Mouse (Mus musculus): Measurements from ENCODE around the gene Olfr551. TPM values are rescaled to one million over a fixed set of nuclear protein-coding genes. Genes with fewer than 3 reads are reported as not detected.
A peak's percentile ranks its signal among the peaks of the same experiment; 100 is the strongest.

The Olfr551 gene
- polyA plus RNA-seq, 1 experiment from 2014 or later = not detected

DNA sequence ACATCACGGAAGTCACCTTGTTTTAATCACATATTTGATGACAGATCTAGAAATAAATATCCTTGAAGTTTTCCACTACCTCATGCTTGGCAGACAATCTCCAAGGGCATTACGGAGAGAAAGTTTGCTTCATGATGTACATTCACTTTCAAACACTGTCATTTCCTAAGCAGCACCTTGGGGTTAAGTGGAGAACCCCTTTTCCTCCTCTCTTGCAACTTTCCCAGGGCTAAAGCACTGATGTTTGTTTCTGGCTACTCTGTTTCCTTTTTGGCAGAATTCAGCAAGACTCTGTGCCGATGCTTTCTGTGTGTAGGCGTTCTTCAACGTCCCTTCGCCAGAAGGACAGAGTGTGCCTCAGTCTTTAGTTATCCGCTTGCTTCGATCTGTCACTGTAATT is 20.5 kb downstream of the Olfr551 start, which contains the start of gene Olfr550:
Gene Olfr550 (plus strand): TSS at position 301 of the 400 bp plus-strand sequence.
- no peaks in the 10 kb centered on the region for H3K36me3 ChIP-seq (ENCODE audit: control insufficient read depth, insufficient read depth)
- no peak within 1 kb of the TSS for H3K9ac ChIP-seq (ENCODE audit: low read length)
- no peak within 1 kb of the TSS for H3K27ac ChIP-seq (ENCODE audit: low read length)
- no peaks in the 10 kb centered on the region for H3K9me3 ChIP-seq (replicated peaks; ENCODE audit: control insufficient read depth, low read length)
- H3K27me3 ChIP-seq (ENCODE audit: control insufficient read depth, insufficient read depth, low read length) = no peaks in the 10 kb centered on the region
- H3K4me1 ChIP-seq (ENCODE audit: control insufficient read depth, insufficient read depth, low read length) = no peaks in the 10 kb centered on the region
- no peak for ATAC-seq (replicated peaks; ENCODE audit: extremely low read depth, insufficient read depth, low FRiP score)
- whole genome bisulfite sequencing = 79% methylated on average over 8 of the region's 8 CpGs
- H3K4me2 ChIP-seq (ENCODE audit: low read depth, low read length) = no peak within 1 kb of the TSS
- H3K4me3 ChIP-seq (ENCODE audit: low read length) = no peak within 1 kb of the TSS

GRCm38 (mm10) chr7:102566219-102566618 is 25.5 kb downstream of the Olfr551 start:
- Histone ChIP-seq H3K9ac (ENCODE audit: low read length) (no peak overlapping the region), H3K27me3 (ENCODE audit: control insufficient read depth, insufficient read depth, low read length) (no peaks in the 10 kb centered on the region), H3K4me3 (ENCODE audit: low read length) (no peak overlapping the region)

GRCm38 (mm10) chr7:102564999-102565997 is 26.4 kb downstream of the Olfr551 start, which contains the start of gene Trim21:
Gene Trim21 (minus strand): TSS chr7:102565486.
- Histone ChIP-seq H3K27me3 (ENCODE audit: control insufficient read depth, insufficient read depth, low read length) (no peaks in the 10 kb centered on the region), H3K4me3 (ENCODE audit: low read length) (peak within 1 kb of the TSS; percentile 79), H3K9me3 (replicated peaks; ENCODE audit: control insufficient read depth, low read length) (no peaks in the 10 kb centered on the region), H3K4me2 (ENCODE audit: low read depth, low read length) (peak within 1 kb of the TSS; percentile 83), H3K27ac (ENCODE audit: low read length) (peak within 1 kb of the TSS; percentile 68), H3K4me1 (ENCODE audit: control insufficient read depth, insufficient read depth, low read length) (0 out of 2 replicates have a peak, but pooled peaks cover 2% of the 10 kb centered on the region), H3K36me3 (ENCODE audit: control insufficient read depth, insufficient read depth) (peaks cover 5% of the 10 kb centered on the region; the same call in 1 of the 2 replicates), H3K9ac (ENCODE audit: low read length) (peak within 1 kb of the TSS; percentile 77)
- WGBS = 19% methylated on average over 10 of the region's 10 CpGs
- peak; percentile 96 for ATAC-seq (replicated peaks; ENCODE audit: extremely low read depth, insufficient read depth, low FRiP score)

More at GRCm38 (mm10) chr7:102566219-102566618, 25.5 kb downstream of the Olfr551 start:
- 0 out of 2 replicates have a peak, but pooled peaks cover 2% of the 10 kb centered on the region for H3K4me1 ChIP-seq (ENCODE audit: control insufficient read depth, insufficient read depth, low read length)
- H3K36me3 ChIP-seq (ENCODE audit: control insufficient read depth, insufficient read depth) = peaks cover 5% of the 10 kb centered on the region; the same call in 1 of the 2 replicates
- WGBS = 85% methylated on average over 4 of the region's 4 CpGs
- H3K4me2 ChIP-seq (ENCODE audit: low read depth, low read length) = no peak overlapping the region
- H3K9me3 ChIP-seq (replicated peaks; ENCODE audit: control insufficient read depth, low read length) = no peaks in the 10 kb centered on the region
- ATAC-seq (replicated peaks; ENCODE audit: extremely low read depth, insufficient read depth, low FRiP score) = no peak
- no peak overlapping the region for H3K27ac ChIP-seq (ENCODE audit: low read length)

GRCm38 (mm10) chr7:102553279-102553678 is 38.4 kb downstream of the Olfr551 start:
- no peak overlapping the region for H3K4me3 ChIP-seq (ENCODE audit: low read length)
- no peaks in the 10 kb centered on the region for H3K4me1 ChIP-seq (ENCODE audit: control insufficient read depth, insufficient read depth, low read length)
- 66% methylated on average over 3 of the region's 3 CpGs for WGBS
- H3K27me3 ChIP-seq (ENCODE audit: control insufficient read depth, insufficient read depth, low read length) = no peaks in the 10 kb centered on the region
- no peak overlapping the region for H3K4me2 ChIP-seq (ENCODE audit: low read depth, low read length)
- no peak for ATAC-seq (replicated peaks; ENCODE audit: extremely low read depth, insufficient read depth, low FRiP score)
- H3K36me3 ChIP-seq (ENCODE audit: control insufficient read depth, insufficient read depth) = no peaks in the 10 kb centered on the region
- no peaks in the 10 kb centered on the region for H3K9me3 ChIP-seq (replicated peaks; ENCODE audit: control insufficient read depth, low read length)
- H3K9ac ChIP-seq (ENCODE audit: low read length) = no peak overlapping the region
- H3K27ac ChIP-seq (ENCODE audit: low read length) = no peak overlapping the region

DNA sequence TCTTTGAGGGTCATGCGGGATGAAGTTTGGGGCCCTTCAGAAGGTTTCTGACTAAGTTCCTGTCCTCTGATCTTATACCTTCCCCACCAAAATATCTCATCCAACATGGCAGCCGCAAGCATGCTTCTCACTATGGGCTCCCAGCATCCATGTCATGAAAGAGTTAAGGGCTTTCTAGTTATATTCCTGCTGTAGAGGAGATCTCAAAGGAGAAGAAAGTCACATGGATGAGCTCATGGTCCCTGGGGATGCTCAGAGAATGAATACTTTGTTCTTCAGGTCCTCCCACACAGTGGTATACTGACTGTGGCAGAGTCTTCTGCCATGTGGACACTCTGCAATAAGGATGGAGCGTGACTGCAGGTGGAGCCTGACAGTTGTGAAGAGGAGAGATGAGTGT is 42.1 kb downstream of the Olfr551 start, which contains the start of gene Olfr549:
Gene Olfr549 (plus strand): TSS at position 301 of the 400 bp plus-strand sequence.
- H3K4me3 ChIP-seq (ENCODE audit: low read length) = no peak within 1 kb of the TSS
- no peaks in the 10 kb centered on the region for H3K36me3 ChIP-seq (ENCODE audit: control insufficient read depth, insufficient read depth)
- H3K4me1 ChIP-seq (ENCODE audit: control insufficient read depth, insufficient read depth, low read length) = no peaks in the 10 kb centered on the region
- H3K9me3 ChIP-seq (replicated peaks; ENCODE audit: control insufficient read depth, low read length) = no peaks in the 10 kb centered on the region
- H3K27ac ChIP-seq (ENCODE audit: low read length) = no peak within 1 kb of the TSS
- H3K27me3 ChIP-seq (ENCODE audit: control insufficient read depth, insufficient read depth, low read length) = no peaks in the 10 kb centered on the region
- no peak within 1 kb of the TSS for H3K9ac ChIP-seq (ENCODE audit: low read length)
- 84% methylated on average over 3 of the region's 3 CpGs for WGBS
- H3K4me2 ChIP-seq (ENCODE audit: low read depth, low read length) = no peak within 1 kb of the TSS
- ATAC-seq (replicated peaks; ENCODE audit: extremely low read depth, insufficient read depth, low FRiP score) = no peak

DNA sequence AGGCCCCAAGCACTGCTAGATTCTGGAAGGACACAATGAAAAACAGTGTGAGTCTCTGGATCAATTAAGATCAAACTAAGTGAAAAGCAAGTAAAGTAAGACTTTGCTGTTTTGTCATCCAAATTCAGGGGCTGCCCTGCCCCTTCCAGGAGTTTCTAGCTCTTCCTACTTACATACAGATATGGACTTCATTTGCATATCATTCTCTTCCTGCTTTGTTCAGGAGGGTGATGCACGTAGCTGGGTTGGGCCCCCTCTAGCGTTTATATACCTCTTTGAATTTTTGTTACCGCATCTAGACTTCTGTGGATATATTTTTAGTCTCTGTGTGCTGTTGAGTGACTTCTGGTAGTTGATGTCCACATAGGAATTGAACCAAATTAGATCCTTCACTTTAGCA is 50.4 kb downstream of the Olfr551 start:
- Histone ChIP-seq H3K27me3 (ENCODE audit: control insufficient read depth, insufficient read depth, low read length) (no peaks in the 10 kb centered on the region), H3K9ac (ENCODE audit: low read length) (no peak overlapping the region)
- 44% methylated on average over 3 of the region's 3 CpGs for WGBS

DNA sequence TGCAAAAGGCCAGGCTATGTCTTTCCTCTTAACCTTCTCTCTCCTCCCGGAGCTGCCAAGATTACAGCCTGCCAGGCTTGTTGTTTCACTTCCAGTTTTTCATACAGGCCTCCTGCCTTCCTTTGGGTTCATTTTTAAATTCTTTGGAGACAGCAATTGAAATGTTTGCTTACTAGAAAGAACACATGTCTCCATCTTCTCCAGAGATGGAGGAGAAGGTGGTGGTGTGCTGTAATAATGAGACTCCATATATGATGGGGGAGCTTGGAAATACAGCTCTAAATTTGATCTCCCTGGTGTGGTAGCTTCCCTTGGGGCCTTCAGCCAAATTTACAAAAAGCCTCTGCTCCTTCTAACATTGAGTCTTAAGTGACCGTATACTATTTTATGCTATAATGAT is 51.1 kb downstream of the Olfr551 start, which contains the start of gene Olfr548-ps1:
Gene Olfr548-ps1 (plus strand): TSS at position 301 of the 400 bp plus-strand sequence.
- WGBS = 79% methylated on average over 2 of the region's 2 CpGs
- no peak within 1 kb of the TSS for H3K4me3 ChIP-seq (ENCODE audit: low read length)
- no peaks in the 10 kb centered on the region for H3K4me1 ChIP-seq (ENCODE audit: control insufficient read depth, insufficient read depth, low read length)
- H3K27me3 ChIP-seq (ENCODE audit: control insufficient read depth, insufficient read depth, low read length) = no peaks in the 10 kb centered on the region
- no peak for ATAC-seq (replicated peaks; ENCODE audit: extremely low read depth, insufficient read depth, low FRiP score)
- H3K4me2 ChIP-seq (ENCODE audit: low read depth, low read length) = no peak within 1 kb of the TSS
- H3K36me3 ChIP-seq (ENCODE audit: control insufficient read depth, insufficient read depth) = no peaks in the 10 kb centered on the region
- H3K9ac ChIP-seq (ENCODE audit: low read length) = no peak within 1 kb of the TSS
- H3K9me3 ChIP-seq (replicated peaks; ENCODE audit: control insufficient read depth, low read length) = no peaks in the 10 kb centered on the region
- no peak within 1 kb of the TSS for H3K27ac ChIP-seq (ENCODE audit: low read length)

More for the DNA sequence above, 50.4 kb downstream of the Olfr551 start:
- no peak for ATAC-seq (replicated peaks; ENCODE audit: extremely low read depth, insufficient read depth, low FRiP score)
- Histone ChIP-seq H3K4me3 (ENCODE audit: low read length) (no peak overlapping the region), H3K9me3 (replicated peaks; ENCODE audit: control insufficient read depth, low read length) (no peaks in the 10 kb centered on the region), H3K4me2 (ENCODE audit: low read depth, low read length) (no peak overlapping the region), H3K27ac (ENCODE audit: low read length) (no peak overlapping the region), H3K36me3 (ENCODE audit: control insufficient read depth, insufficient read depth) (no peaks in the 10 kb centered on the region), H3K4me1 (ENCODE audit: control insufficient read depth, insufficient read depth, low read length) (no peaks in the 10 kb centered on the region)

- Histone ChIP-seq H3K9me3 (replicated peaks; ENCODE audit: control insufficient read depth, low read length) (no peaks in the 10 kb centered on the region), H3K27ac (ENCODE audit: low read length) (no peak within 1 kb of the TSS), H3K9ac (ENCODE audit: low read length) (no peak within 1 kb of the TSS), H3K4me1 (ENCODE audit: control insufficient read depth, insufficient read depth, low read length) (no peaks in the 10 kb centered on the region), H3K4me2 (ENCODE audit: low read depth, low read length) (no peak within 1 kb of the TSS), H3K27me3 (ENCODE audit: control insufficient read depth, insufficient read depth, low read length) (no peaks in the 10 kb centered on the region), H3K36me3 (ENCODE audit: control insufficient read depth, insufficient read depth) (no peaks in the 10 kb centered on the region), H3K4me3 (ENCODE audit: low read length) (no peak within 1 kb of the TSS)
- ATAC-seq (replicated peaks; ENCODE audit: extremely low read depth, insufficient read depth, low FRiP score) = no peak
- 79% methylated on average over 1 of the region's 1 CpGs for WGBS
Observed at GRCm38 (mm10) chr7:102534449-102534848, 57.2 kb downstream of the Olfr551 start, which contains the start of gene Olfr547. Gene Olfr547 (plus strand): TSS chr7:102534749.

All from heart, embryonic 16.5 days (tissue).